Mouse (Mus musculus): ENCODE measurements at regions not wholly inside any gene's neighbourhood (a gene's known extent, or its start where the extent isn't known, plus 50 kb on each side); places are given as distances from the start of the nearest gene placed in this dataset.
A peak's percentile ranks its signal among the peaks of the same experiment; 100 is the strongest.

- no peak for DNase-seq
Observed at GRCm38 (mm10) chr13:39702621-39703020, 658.6 kb downstream of the Ofcc1 start.

GRCm38 (mm10) chr13:39691291-39692024 lies 669.8 kb downstream of the Ofcc1 start:
- no peak for DNase-seq

DNA sequence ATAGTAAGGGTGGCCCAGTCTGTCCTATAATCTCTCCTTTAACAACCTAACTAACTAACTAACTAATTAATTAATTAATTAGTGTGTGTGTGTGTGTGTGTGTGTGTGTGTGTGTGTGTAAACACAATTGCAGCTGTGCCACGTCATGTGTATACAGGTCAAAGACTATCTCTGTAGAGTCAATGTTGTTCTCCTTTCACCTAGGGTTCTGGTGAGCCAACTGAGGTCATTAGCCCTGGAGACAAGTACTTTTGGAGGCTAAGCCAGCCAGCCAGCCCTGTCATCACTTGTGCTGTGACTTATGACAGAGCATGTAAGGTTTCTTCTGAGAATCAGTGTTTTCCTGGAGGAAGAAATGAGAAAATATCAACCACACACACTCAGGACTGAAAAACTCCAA lies 696.7 kb downstream of the Ofcc1 start:
- no peak for DNase-seq

DNA sequence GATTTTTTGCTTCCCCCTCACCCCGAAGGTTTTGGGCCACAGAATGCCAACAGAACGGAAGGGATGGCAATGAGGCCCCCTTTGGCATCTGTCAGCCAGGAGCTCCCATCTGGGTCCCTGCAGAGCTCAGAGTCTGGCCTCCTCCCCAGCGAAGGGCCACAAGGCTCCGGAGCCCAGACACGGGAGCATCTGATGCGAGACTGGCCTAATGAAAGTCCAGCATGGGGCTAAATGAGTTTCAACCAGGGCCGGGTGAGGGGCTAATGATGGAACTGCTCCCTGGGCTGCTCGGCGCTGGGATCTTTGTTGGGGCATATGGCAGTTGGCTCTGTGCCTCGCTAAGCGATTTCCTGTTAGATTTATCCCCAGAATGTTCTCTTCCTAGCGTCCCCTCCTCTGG lies 688.8 kb upstream of the Slc35b3 start:
- DNase-seq: no peak

DNA sequence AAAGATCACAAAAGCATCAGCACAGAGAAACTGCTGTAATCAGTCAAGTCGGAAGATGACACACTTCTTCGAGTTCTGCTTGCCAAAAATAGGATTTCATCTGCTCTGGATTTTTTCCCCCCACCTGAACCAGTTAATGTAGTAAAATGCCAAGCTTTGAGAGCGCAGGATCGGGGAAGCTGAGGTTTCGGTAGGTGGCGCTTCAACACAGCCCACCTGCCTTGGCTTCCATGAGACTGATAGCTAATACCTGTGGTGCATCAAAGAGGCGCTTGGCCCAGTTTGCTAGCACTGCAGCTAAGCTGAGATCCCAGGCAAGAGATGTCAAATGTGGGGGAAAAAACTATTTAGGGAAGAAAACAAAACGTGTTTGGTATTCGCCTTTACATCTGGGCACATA lies 686.7 kb upstream of the Slc35b3 start:
- DNase-seq: peak; percentile 5

DNA sequence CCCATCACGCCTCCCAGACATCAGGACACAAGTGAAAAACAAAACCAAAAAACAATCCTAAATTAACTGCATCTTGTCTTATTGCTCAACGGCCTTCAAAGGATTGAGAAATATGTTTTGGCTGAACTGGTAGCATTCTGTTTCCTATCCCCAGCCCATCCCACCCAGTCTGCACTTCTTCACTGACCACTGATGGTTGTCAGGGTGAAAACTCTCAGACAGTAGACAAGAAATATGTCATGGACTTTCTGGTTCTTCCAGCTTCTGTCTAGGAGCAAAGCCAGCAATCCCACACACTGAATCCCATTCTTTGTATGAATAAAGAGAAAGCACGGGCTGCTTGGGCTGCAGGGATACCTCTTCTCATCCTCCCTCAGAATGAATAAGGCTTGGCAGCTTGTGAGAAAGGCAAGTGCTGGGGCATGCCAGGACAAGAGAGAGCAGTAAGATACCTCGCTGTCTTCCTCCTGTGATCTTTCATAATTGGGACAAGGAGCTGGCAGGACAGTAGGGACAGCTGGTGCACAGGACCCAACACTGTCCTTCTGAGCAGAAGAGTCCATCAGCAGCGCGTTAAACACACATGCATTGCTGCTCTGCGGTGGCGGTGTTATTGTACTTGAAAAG lies 670.9 kb upstream of the Slc35b3 start:
- DNase-seq: no peak

All from gastrocnemius, postnatal 10 days (tissue).